Mouse (Mus musculus) cortical plate, adult 2 months (tissue): ENCODE measurements around the gene 1700029I15Rik.

Source experiments
- CTCF ChIP-seq: fragments of 200-500 bp; IDR thresholded peaks from 2 replicates; pipeline ENCODE4 v1.5.1; 2011; ENCODE audit warnings: mild to moderate bottlenecking, control low read depth, low read length; ENCODE audit not compliant: insufficient read depth; ENCODE audit errors: extremely low read depth
- POLR2A ChIP-seq: fragments of 200-500 bp; IDR thresholded peaks from 2 replicates; pipeline ENCODE4 v1.6.1; 2011; ENCODE audit warnings: mild to moderate bottlenecking, low read length, control low read depth; ENCODE audit not compliant: insufficient read depth; ENCODE audit errors: extremely low read depth

DNA sequence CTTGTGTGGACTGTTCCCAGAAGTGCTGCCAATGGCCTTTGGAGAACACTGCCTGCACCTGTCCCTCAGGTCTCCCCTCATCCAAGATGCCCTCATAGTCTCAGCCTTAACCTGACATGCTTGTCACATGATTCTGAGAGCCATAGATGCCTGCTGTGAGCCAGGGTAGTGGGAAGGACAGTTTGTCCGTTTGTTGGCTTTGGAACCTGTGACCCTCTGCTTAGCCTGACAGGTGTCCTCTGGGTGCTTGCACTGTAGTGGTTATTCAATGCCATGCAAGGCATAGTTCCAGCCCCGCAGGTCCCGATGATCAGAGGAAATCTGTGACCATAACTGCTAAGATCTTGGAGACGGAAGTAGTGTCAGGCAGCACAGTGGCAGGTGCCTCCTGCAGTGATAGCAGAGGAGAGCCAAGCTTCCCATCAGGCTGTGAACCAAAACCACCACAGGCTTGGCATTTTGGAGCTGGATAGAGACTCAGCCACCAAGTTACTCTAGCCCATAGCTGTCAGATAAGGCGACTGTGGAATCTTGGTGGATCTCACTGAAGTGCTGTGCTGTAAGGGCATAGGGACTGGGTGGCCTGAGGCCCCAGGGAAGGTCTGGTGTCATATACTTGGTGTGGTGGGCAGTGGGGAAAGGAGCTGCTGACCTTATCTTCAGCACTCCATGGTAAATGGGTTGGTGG is at the start of gene 1700029I15Rik:
- TF ChIP-seq CTCF, result no peak
- TF ChIP-seq POLR2A, result 0 out of 2 replicates have a peak, but pooled peaks have one; percentile 7
